Mouse (Mus musculus) heart, embryonic 16.5 days (tissue): ENCODE data around the gene Ctu1. TPM values are rescaled to one million over a fixed set of nuclear protein-coding genes. Genes with fewer than 3 reads are reported as not detected.
"Not testable (repeated sequence)": the region's sequence is repeated elsewhere in the genome, so short reads cannot be mapped to it uniquely, and the experiment has no call there.

Source experiments
- ATAC-seq: fragments of 200-750 bp; cut with Nextera tagmentation; replicated peaks from 2 replicates; pipeline ENCODE4 v1.8.0; 2017; ENCODE audit warnings: moderate number of reproducible peaks; ENCODE audit not compliant: insufficient read depth, low FRiP score; ENCODE audit errors: extremely low read depth
- H3K27ac ChIP-seq: fragments of 300-500 bp; sonication (generic); 2 replicates; pipeline ENCODE4 v1.5.1; 2014; ENCODE audit warnings: mild to moderate bottlenecking, low read length, control low read depth, moderate library complexity
- H3K27me3 ChIP-seq: fragments of 300-500 bp; sonication (generic); 2 replicates; pipeline ENCODE4 v1.6.1; 2014; ENCODE audit warnings: low read length, mixed read lengths; ENCODE audit not compliant: control insufficient read depth, insufficient read depth
- H3K36me3 ChIP-seq: fragments of 300-500 bp; sonication (generic); 2 replicates; pipeline ENCODE4 v1.6.1; 2014; ENCODE audit not compliant: control insufficient read depth, insufficient read depth
- H3K4me1 ChIP-seq: fragments of 300-500 bp; sonication (generic); 2 replicates; pipeline ENCODE4 v1.6.1; 2014; ENCODE audit warnings: low read length, mixed read lengths; ENCODE audit not compliant: control insufficient read depth, insufficient read depth
- H3K4me2 ChIP-seq: fragments of 300-500 bp; sonication (generic); 2 replicates; pipeline ENCODE4 v1.6.1; 2014; ENCODE audit warnings: low read depth, mild to moderate bottlenecking, control low read depth, low read length
- H3K4me3 ChIP-seq: fragments of 300-500 bp; sonication (generic); 2 replicates; pipeline ENCODE4 v1.5.1; 2014; ENCODE audit warnings: mild to moderate bottlenecking, control low read depth, low read length
- H3K9ac ChIP-seq: fragments of 300-500 bp; sonication (generic); 2 replicates; pipeline ENCODE4 v1.6.1; 2014; ENCODE audit warnings: low read length, control low read depth
- H3K9me3 ChIP-seq: fragments of 300-500 bp; sonication (generic); replicated peaks from 2 replicates; pipeline ENCODE4 v1.6.1; 2016; ENCODE audit warnings: low read length; ENCODE audit not compliant: control insufficient read depth
- WGBS: fragments of 180-500 bp; shearing (Covaris S2); extraction: QIAGEN DNeasy Blood & Tissue Kit; methylation state at CpG from one replicate; pipeline ENCODE4 v1.1.7; 2014; 5-methylcytosine and 5-hydroxymethylcytosine counted together
- polyA plus RNA-seq: library from polyadenylated mRNA; unstranded; fragments of >200 nt; fragmentation: Nextera tagmentation; extraction: Ambion mirVana; gene quantifications from 2 replicates; pipeline ENCODE4 v1.2.1, GENCODE M21; 2015

Ctu1 gene
- polyA plus RNA-seq, 1 experiment from 2014 or later = 7.6 TPM

DNA sequence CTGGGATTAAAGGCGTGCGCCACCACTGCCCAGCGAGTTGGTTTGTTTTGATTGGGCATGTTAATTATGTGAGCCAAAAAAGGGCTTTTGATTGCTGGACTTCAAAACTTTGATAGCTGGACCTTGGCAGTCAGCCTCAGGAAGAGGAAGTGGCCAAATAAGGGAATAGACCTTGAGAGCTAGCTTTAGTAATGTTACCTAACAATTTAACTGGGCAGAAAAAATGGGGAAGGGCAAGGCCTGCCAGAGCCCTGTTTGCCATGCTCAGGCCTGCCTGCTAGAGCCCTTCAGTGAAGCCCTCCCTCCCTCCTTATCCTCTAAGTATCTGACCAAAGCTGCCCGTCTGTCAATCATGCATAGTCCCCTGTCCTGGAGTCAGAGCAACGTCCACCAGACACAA, 29.2 kb upstream of the Ctu1 start:
- H3K9me3 ChIP-seq = no peaks in the 10 kb centered on the region; the same call in 1 of the 2 replicates
- 64% methylated on average over 5 of the region's 5 CpGs for WGBS
- H3K4me3 ChIP-seq = no peak overlapping the region
- no peak overlapping the region for H3K4me2 ChIP-seq
- H3K4me1 ChIP-seq = no peaks in the 10 kb centered on the region
- no peaks in the 10 kb centered on the region for H3K36me3 ChIP-seq
- no peaks in the 10 kb centered on the region for H3K27me3 ChIP-seq
- no peak for ATAC-seq
- no peak overlapping the region for H3K9ac ChIP-seq
- H3K27ac ChIP-seq = no peak overlapping the region

GRCm38 (mm10) chr7:43643046-43643652, 28.7 kb upstream of the Ctu1 start:
- Histone ChIP-seq H3K36me3 (no peaks in the 10 kb centered on the region), H3K27ac (no peak overlapping the region), H3K4me1 (no peaks in the 10 kb centered on the region), H3K9me3 (no peaks in the 10 kb centered on the region; the same call in 1 of the 2 replicates), H3K27me3 (no peaks in the 10 kb centered on the region), H3K9ac (no peak overlapping the region), H3K4me3 (no peak overlapping the region), H3K4me2 (no peak overlapping the region)
- 65% methylated on average over 17 of the region's 17 CpGs for WGBS
- no peak for ATAC-seq

- no peak for ATAC-seq
- 72% methylated on average over 6 of the region's 6 CpGs for WGBS
- Histone ChIP-seq H3K4me1 (no peaks in the 10 kb centered on the region), H3K27me3 (no peaks in the 10 kb centered on the region), H3K4me2 (no peak overlapping the region), H3K9me3 (peaks cover 5% of the 10 kb centered on the region), H3K4me3 (no peak overlapping the region), H3K27ac (no peak overlapping the region), H3K9ac (no peak overlapping the region), H3K36me3 (no peaks in the 10 kb centered on the region)
Measured at GRCm38 (mm10) chr7:43652683-43653082, 19.1 kb upstream of the Ctu1 start.

GRCm38 (mm10) chr7:43654519-43654918, 17.3 kb upstream of the Ctu1 start:
- ATAC-seq = no peak
- no peaks in the 10 kb centered on the region for H3K27me3 ChIP-seq
- WGBS = 65% methylated on average over 3 of the region's 3 CpGs

DNA sequence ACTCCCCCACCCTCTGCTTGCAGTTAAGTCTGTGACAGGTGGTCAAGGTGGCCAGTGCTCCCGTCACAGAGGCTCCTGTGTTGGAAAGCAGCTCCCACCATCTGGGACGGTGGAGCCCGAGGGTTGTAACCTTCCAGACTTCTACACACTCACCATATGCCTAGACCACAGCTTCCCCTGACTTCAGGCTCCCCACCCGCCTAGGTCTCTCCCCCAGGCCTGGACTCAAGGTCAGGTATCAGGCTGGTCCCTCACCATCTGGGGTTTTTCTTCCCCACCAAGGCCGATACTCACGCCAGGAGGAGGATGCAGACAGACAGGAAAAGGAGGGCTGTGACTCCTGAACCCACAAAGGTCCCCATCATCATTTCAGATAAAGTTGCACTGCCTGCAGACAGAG, 15.6 kb upstream of the Ctu1 start:
- no peaks in the 10 kb centered on the region for H3K4me1 ChIP-seq
- WGBS = 49% methylated on average over 6 of the region's 6 CpGs
- no peak overlapping the region for H3K27ac ChIP-seq
- no peak for ATAC-seq
- H3K9ac ChIP-seq = no peak overlapping the region
- peaks cover 5% of the 10 kb centered on the region for H3K9me3 ChIP-seq
- H3K4me3 ChIP-seq = no peak overlapping the region
- H3K27me3 ChIP-seq = no peaks in the 10 kb centered on the region
- no peak overlapping the region for H3K4me2 ChIP-seq
- no peaks in the 10 kb centered on the region for H3K36me3 ChIP-seq

More at GRCm38 (mm10) chr7:43654519-43654918, 17.3 kb upstream of the Ctu1 start:
- no peaks in the 10 kb centered on the region for H3K4me1 ChIP-seq
- no peak overlapping the region for H3K9ac ChIP-seq
- peaks cover 5% of the 10 kb centered on the region for H3K9me3 ChIP-seq
- no peak overlapping the region for H3K4me3 ChIP-seq
- no peaks in the 10 kb centered on the region for H3K36me3 ChIP-seq
- H3K4me2 ChIP-seq = no peak overlapping the region
- H3K27ac ChIP-seq = no peak overlapping the region

DNA sequence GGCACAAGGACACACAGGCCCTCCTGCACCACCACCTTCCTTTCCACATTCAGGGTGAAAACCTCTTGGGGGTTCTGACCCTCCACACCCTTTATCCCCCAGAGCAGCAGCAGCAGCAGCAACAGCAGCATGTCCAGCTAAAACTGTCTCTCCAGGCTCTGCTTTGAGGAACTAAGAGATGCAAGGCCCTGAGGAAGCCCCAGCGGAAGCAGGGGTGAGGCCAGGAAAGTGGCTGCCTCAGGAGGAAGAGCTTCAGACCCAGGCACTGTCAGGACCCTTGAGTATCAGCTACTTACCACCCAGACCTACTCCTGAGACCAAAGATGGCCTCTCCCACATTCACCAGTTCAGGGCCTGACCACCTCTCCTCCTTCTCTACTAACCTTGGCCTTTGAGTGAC, 11.8 kb upstream of the Ctu1 start, which contains the start of gene Siglece:
Gene Siglece, minus strand, starts transcription at position 160 of the 400 bp plus-strand sequence.
- H3K27me3 ChIP-seq = no peaks in the 10 kb centered on the region
- H3K27ac ChIP-seq = no peak within 1 kb of the TSS
- no peak within 1 kb of the TSS for H3K4me3 ChIP-seq
- 62% methylated on average over 1 of the region's 1 CpGs for WGBS
- no peak within 1 kb of the TSS for H3K4me2 ChIP-seq
- H3K9ac ChIP-seq = no peak within 1 kb of the TSS
- no peaks in the 10 kb centered on the region for H3K9me3 ChIP-seq
- H3K4me1 ChIP-seq = no peaks in the 10 kb centered on the region
- H3K36me3 ChIP-seq = no peaks in the 10 kb centered on the region
- ATAC-seq = no peak

GRCm38 (mm10) chr7:43662804-43663203, 9.0 kb upstream of the Ctu1 start:
- no peak overlapping the region for H3K4me2 ChIP-seq
- no peak overlapping the region for H3K27ac ChIP-seq
- H3K36me3 ChIP-seq = no peaks in the 10 kb centered on the region
- WGBS = 84% methylated on average over 1 of the region's 1 CpGs
- H3K4me3 ChIP-seq = no peak overlapping the region
- H3K9me3 ChIP-seq = no peaks in the 10 kb centered on the region
- ATAC-seq = no peak
- H3K27me3 ChIP-seq = no peaks in the 10 kb centered on the region
- no peak overlapping the region for H3K9ac ChIP-seq
- no peaks in the 10 kb centered on the region for H3K4me1 ChIP-seq

DNA sequence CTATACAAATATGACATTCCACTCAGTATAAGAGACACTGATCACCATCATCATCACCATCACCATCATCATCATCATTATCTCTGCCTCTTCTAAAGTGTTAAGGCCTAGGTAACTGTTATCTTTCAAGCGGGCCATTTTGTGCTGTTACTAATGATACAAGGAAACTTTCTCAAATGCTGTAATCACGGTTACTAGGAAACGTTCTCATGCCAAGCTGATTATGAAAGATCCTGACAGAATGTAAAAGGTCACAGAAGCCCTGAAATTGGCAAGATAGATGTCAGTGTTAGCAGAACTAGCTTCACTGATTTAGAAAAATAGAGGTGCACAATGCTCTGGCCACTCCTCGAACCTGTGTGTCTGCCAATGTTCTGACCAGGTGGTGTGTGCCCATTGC, 4.6 kb upstream of the Ctu1 start:
- H3K4me1 ChIP-seq, H3K27me3 ChIP-seq, H3K4me3 ChIP-seq, H3K9ac ChIP-seq, H3K27ac ChIP-seq, H3K36me3 ChIP-seq, H3K9me3 ChIP-seq, ATAC-seq, H3K4me2 ChIP-seq: not testable (repeated sequence)
- WGBS = 71% methylated on average over 4 of the region's 4 CpGs

DNA sequence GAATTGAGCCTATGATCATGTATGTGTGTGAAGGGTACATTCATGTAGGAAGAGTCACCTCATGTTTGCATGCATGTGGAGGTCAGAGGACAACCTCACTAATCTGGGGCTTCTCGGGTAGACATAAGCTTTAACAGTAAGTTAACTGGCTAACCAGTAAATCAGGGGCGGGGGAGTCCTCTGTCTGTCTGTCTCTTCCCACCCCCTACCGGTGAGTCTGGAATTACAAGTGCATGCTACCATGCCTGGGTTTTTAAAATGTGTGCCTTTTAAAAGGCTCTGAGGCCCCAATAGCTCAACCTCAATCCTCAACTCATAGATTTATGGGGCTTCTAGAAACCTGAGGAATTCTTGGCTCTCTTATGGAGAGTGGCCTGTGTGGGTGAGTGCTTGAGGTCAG, 3.2 kb upstream of the Ctu1 start:
- H3K27ac ChIP-seq = no peak overlapping the region

More for the DNA sequence above, 3.2 kb upstream of the Ctu1 start:
- Histone ChIP-seq H3K4me2 (no peak overlapping the region), H3K27me3 (no peaks in the 10 kb centered on the region), H3K9me3 (no peaks in the 10 kb centered on the region), H3K9ac (no peak overlapping the region), H3K4me1 (peaks cover 7% of the 10 kb centered on the region), H3K36me3 (no peaks in the 10 kb centered on the region), H3K4me3 (no peak overlapping the region)
- ATAC-seq = no peak
- WGBS = 10% methylated on average over 3 of the region's 3 CpGs
